Mouse (Mus musculus) stomach, embryonic 16.5 days (tissue): Measurements from ENCODE around the gene Cep85l. TPM values are rescaled to one million over a fixed set of nuclear protein-coding genes. Genes with fewer than 3 reads are reported as not detected.
A peak's percentile ranks its signal among the peaks of the same experiment; 100 is the strongest.

Experiments
- ATAC-seq: fragments of 200-750 bp; cut with Nextera tagmentation; 2 replicates; pipeline ENCODE4 v1.8.0; 2017; ENCODE audit warnings: moderate number of reproducible peaks, moderate TSS enrichment; ENCODE audit not compliant: insufficient read depth, low FRiP score
- H3K27ac ChIP-seq: fragments of 300-500 bp; sonication (generic); 2 replicates; pipeline ENCODE4 v1.5.1; 2014; ENCODE audit warnings: low read length
- H3K27me3 ChIP-seq: fragments of 300-500 bp; sonication (generic); 2 replicates; pipeline ENCODE4 v1.6.1; 2014; ENCODE audit warnings: low read length, control low read depth, mixed read lengths; ENCODE audit not compliant: control insufficient read depth, insufficient read depth
- H3K36me3 ChIP-seq: fragments of 300-500 bp; sonication (generic); 2 replicates; pipeline ENCODE4 v1.6.1; 2014; ENCODE audit warnings: low read length; ENCODE audit not compliant: control insufficient read depth, insufficient read depth
- H3K4me1 ChIP-seq: fragments of 300-500 bp; sonication (generic); 2 replicates; pipeline ENCODE4 v1.6.1; 2014; ENCODE audit warnings: low read length, control low read depth, mixed read lengths; ENCODE audit not compliant: control insufficient read depth, insufficient read depth
- H3K4me2 ChIP-seq: fragments of 300-500 bp; sonication (generic); 2 replicates; pipeline ENCODE4 v1.6.1; 2014; ENCODE audit warnings: low read depth, low read length, mixed read lengths
- H3K4me3 ChIP-seq: fragments of 300-500 bp; sonication (generic); replicated peaks from 2 replicates; pipeline ENCODE4 v1.5.1; 2014; ENCODE audit warnings: mild to moderate bottlenecking, low read length
- H3K9ac ChIP-seq: fragments of 300-500 bp; sonication (generic); 2 replicates; pipeline ENCODE4 v1.6.1; 2014; ENCODE audit warnings: low read length
- H3K9me3 ChIP-seq: fragments of 300-500 bp; sonication (generic); replicated peaks from 2 replicates; pipeline ENCODE4 v1.6.1; 2016; ENCODE audit warnings: low read length, control low read depth; ENCODE audit not compliant: control insufficient read depth
- WGBS: fragments of 180-500 bp; shearing (Covaris S2); extraction: QIAGEN DNeasy Blood & Tissue Kit; methylation state at CpG from one replicate; pipeline ENCODE4 v1.1.7; 2014; 5-methylcytosine and 5-hydroxymethylcytosine counted together
- polyA plus RNA-seq: library from polyadenylated mRNA; unstranded; fragments of >200 nt; fragmentation: Nextera tagmentation; extraction: Ambion mirVana; gene quantifications from 2 replicates; pipeline ENCODE4 v1.2.1, GENCODE M21; 2015

Gene Cep85l
- polyA plus RNA-seq, 1 experiment from 2014 or later, result 3.1 TPM

DNA sequence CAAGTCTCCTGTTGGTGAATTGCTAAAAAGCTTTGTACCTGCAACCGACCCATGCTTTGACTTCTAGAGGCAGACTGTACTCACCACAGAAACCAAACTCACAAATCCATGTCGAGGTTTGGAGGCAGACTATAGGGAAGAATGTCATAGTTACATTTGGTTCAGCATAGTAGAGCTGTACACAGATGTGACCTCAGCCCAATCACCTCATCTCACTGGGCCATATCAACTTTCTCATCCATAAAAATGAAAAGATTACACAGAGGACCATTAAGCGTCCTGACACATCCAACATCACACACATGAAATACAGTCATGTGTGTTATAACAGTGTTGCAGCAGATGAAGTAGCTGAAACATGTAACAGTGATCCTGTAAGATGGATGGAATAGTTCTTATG is 19.3 kb upstream of the Cep85l start:
- no peaks in the 10 kb centered on the region for H3K36me3 ChIP-seq
- H3K9ac ChIP-seq, result no peak overlapping the region
- no peak overlapping the region for H3K4me3 ChIP-seq
- H3K9me3 ChIP-seq, result no peaks in the 10 kb centered on the region
- no peaks in the 10 kb centered on the region for H3K4me1 ChIP-seq
- peak overlapping the region; percentile 84 for H3K27ac ChIP-seq
- 45% methylated on average over 3 of the region's 3 CpGs for WGBS
- no peaks in the 10 kb centered on the region for H3K27me3 ChIP-seq
- H3K4me2 ChIP-seq, result peak overlapping the region; percentile 51; the same call in 1 of the 2 replicates
- ATAC-seq, result no peak

- H3K9ac ChIP-seq, result peak overlapping the region; percentile 66
- no peaks in the 10 kb centered on the region for H3K27me3 ChIP-seq
- no peaks in the 10 kb centered on the region for H3K4me1 ChIP-seq
- H3K4me3 ChIP-seq, result peak overlapping the region; percentile 35
- peak overlapping the region; percentile 84 for H3K27ac ChIP-seq
- peak; percentile 81 for ATAC-seq
- H3K36me3 ChIP-seq, result no peaks in the 10 kb centered on the region
- H3K9me3 ChIP-seq, result no peaks in the 10 kb centered on the region
- peak overlapping the region; percentile 51 for H3K4me2 ChIP-seq
- WGBS, result 4% methylated on average over 9 of the region's 9 CpGs
Measured at GRCm38 (mm10) chr10:53398540-53398902, 18.8 kb upstream of the Cep85l start.

DNA sequence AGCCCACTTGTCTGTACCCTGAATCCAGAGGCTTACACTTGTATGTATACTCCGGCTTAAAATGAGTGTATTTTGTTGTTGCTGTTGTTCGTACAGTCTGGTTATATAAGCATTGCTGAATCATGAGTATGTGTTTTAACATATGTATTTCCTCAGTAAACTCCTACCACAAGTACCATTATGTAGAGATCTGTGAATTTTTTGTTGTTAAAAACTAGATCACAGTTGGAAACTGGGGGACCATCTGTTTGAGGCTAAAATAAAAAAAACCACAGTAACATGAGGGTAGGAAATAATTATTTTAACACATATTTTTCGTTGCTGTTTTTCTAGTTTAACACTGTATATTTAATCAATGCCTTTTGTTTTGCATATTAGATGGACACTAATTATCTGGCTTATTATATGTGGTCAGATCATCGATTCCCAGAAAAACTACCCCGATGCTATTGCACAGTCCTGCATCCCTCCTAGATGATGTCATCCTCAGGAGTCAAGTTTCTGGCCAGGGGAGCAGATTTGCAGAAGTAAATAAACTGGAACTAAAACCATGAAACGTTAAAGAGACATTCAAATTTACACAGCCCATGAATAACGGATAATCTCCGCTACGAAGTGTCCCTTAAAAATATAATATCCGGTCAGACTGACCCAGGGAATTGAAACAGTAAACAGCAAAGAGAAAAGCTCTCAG is 18.2 kb upstream of the Cep85l start:
- WGBS, result 38% methylated on average over 10 of the region's 10 CpGs
- H3K27me3 ChIP-seq, result no peaks in the 10 kb centered on the region
- H3K27ac ChIP-seq, result peak overlapping the region; percentile 84
- H3K9ac ChIP-seq, result peak overlapping the region; percentile 66
- peak overlapping the region; percentile 35 for H3K4me3 ChIP-seq
- peak overlapping the region; percentile 51 for H3K4me2 ChIP-seq
- no peaks in the 10 kb centered on the region for H3K4me1 ChIP-seq
- H3K9me3 ChIP-seq, result no peaks in the 10 kb centered on the region
- no peaks in the 10 kb centered on the region for H3K36me3 ChIP-seq
- peak; percentile 60 for ATAC-seq

DNA sequence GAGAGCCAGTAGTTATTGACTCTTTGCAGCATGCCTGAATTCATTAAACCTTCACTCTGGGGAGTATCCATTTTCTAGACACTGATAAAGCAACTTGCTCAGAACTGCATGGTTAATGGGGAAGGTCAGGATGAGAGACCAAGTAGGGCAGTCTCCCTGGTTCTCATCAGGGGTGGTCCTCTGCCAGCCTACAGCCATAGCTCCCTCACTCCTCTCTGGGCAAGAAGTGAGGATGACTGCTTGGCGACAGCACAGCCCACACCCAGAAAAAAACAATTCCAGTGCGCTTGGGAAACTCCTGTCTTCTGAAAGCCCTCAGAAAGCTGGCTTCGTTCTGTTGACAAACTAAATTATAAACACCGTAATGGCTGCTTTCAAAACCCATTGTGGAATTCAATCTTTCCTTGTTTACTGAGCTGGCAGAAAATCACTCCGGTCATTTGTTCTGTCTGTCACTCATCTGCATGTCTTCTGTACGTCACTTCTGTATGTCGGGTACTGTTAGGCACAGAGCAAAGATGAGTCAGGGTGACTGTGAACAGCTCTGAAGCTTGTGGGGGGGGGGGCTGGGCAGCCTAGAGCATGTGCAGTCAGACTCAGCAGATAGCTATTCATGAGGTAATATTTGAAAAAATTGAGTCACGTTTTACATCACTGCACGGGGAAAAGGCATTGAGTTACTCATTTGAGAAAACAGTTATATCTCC is 15.3 kb upstream of the Cep85l start:
- WGBS, result 69% methylated on average over 9 of the region's 9 CpGs
- Histone ChIP-seq H3K4me3 (no peak overlapping the region), H3K27ac (no peak overlapping the region), H3K27me3 (no peaks in the 10 kb centered on the region), H3K4me2 (no peak overlapping the region), H3K9me3 (no peaks in the 10 kb centered on the region), H3K9ac (no peak overlapping the region), H3K36me3 (no peaks in the 10 kb centered on the region), H3K4me1 (no peaks in the 10 kb centered on the region)
- ATAC-seq, result no peak

DNA sequence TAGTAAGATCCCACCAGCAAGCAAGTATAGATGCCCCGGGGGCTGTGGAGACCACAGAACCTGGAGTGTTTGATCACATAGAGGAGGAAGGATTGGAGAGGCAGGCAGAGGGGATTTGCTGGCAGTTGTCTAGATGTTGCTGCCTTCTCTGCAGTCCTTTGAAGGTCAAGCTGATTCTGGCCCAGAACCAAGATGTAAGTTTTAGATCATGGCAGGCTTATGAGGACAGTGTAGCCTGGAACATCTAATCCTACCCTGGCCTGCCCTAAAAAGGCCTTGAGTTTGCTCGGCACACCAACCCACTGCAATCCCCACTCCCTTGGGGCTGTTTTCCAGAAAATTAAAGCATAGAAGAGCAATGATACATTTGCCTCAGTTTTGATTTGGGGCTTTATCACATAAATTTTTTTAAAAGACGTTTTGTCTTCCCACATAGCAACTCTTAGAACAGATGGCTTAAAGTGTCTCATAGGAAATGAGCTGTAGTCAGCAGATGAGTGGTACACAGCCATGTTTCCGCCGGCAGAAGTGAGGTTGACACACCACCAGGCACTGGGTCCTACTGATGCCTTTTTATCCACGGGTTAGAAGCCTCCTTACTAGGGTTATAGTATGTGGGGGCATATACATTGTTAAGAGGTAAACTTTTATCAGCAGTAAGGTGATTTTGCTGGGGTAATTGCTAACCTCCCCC is 8.6 kb upstream of the Cep85l start:
- Histone ChIP-seq H3K9me3 (no peaks in the 10 kb centered on the region), H3K27me3 (no peaks in the 10 kb centered on the region), H3K27ac (no peak overlapping the region), H3K4me3 (no peak overlapping the region), H3K4me2 (no peak overlapping the region), H3K9ac (no peak overlapping the region), H3K36me3 (no peaks in the 10 kb centered on the region), H3K4me1 (no peaks in the 10 kb centered on the region)
- ATAC-seq, result no peak
- WGBS, result 68% methylated on average over 6 of the region's 6 CpGs

GRCm38 (mm10) chr10:53385438-53385837 is 5.7 kb upstream of the Cep85l start:
- Histone ChIP-seq H3K27me3 (no peaks in the 10 kb centered on the region), H3K9me3 (no peaks in the 10 kb centered on the region), H3K4me3 (no peak overlapping the region), H3K4me2 (no peak overlapping the region), H3K27ac (no peak overlapping the region), H3K9ac (no peak overlapping the region), H3K4me1 (no peaks in the 10 kb centered on the region), H3K36me3 (no peaks in the 10 kb centered on the region)
- ATAC-seq, result no peak
- whole genome bisulfite sequencing, result 77% methylated on average over 5 of the region's 5 CpGs

- Histone ChIP-seq H3K36me3 (no peaks in the 10 kb centered on the region), H3K4me2 (no peak overlapping the region), H3K9ac (no peak overlapping the region), H3K9me3 (no peaks in the 10 kb centered on the region), H3K4me3 (no peak overlapping the region), H3K4me1 (no peaks in the 10 kb centered on the region), H3K27me3 (no peaks in the 10 kb centered on the region), H3K27ac (no peak overlapping the region)
- WGBS, result 95% methylated on average over 1 of the region's 1 CpGs
- ATAC-seq, result no peak
Measured at GRCm38 (mm10) chr10:53384896-53385295, 5.1 kb upstream of the Cep85l start.

- no peak overlapping the region for H3K9ac ChIP-seq
- ATAC-seq, result no peak
- H3K4me1 ChIP-seq, result peaks cover 2% of the 10 kb centered on the region; the same call in 1 of the 2 replicates
- 54% methylated on average over 7 of the region's 7 CpGs for whole genome bisulfite sequencing
- H3K4me3 ChIP-seq, result no peak overlapping the region
- no peaks in the 10 kb centered on the region for H3K9me3 ChIP-seq
- H3K4me2 ChIP-seq, result no peak overlapping the region
- H3K27me3 ChIP-seq, result no peaks in the 10 kb centered on the region
- no peaks in the 10 kb centered on the region for H3K36me3 ChIP-seq
- H3K27ac ChIP-seq, result no peak overlapping the region
Measured at GRCm38 (mm10) chr10:53382696-53383365, 3.1 kb upstream of the Cep85l start.
